Mouse (Mus musculus) R1 (cell line): Measurements from ENCODE around the gene Il17re.

Experiments
- DNase-seq: peaks from one replicate; pipeline ENCODE4 v3.0.0-alpha.2; 2018; ENCODE audit warnings: low read depth, low spot score

Gene Il17re

DNA sequence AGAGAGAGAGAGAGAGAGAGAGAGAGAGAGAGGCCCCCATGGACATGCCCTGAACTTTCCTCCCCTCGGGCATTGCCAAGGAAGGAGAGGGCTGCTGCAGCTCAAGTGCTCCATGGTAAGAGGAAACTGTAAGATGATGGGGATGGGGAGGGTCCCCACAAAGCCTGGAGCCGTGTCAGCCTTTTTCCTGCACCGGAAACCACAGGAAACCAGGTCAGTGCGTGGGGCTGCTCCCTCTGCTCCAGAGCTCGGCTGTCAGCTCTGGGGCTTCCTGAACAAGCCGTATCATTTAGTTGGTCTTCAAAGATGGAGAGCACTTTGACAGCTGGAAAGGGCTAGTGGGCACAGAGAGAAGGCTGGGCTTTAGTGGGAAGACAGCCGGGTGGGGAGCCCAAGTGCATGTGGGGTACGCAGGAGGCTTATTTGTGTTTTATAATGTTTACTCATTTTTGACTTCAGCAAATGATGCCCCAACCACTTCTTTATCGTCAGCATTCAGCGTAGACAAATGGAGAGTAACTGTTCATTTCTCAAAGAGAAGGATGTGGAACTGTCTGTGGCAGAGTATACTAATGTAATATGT, at the start of gene Il17re:
TSS of gene Il17re (plus strand) at position 533 of the 583 bp plus-strand sequence.
- DNase-seq = no peak

DNA sequence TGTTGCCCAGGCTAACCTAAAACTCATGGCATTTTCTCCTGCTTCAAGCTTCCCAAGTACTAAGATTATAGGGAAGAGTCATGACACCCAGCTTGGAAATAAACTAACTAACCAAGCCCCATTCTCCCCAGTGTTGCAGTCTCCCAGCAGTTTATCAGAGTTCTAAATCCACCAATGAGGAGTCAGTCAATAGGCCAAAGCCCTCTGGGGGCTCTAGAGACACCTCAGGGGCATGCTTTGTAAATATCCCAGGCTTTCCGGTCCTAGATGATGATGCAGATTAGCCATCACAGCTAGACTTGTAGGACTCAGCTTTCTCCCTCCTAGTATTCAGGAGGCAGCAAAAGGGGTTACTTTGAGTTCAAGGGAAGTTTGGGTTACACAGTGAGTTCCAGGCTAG, 48.3 kb upstream of the Il17re start:
- DNase-seq = peak; percentile 74

DNA sequence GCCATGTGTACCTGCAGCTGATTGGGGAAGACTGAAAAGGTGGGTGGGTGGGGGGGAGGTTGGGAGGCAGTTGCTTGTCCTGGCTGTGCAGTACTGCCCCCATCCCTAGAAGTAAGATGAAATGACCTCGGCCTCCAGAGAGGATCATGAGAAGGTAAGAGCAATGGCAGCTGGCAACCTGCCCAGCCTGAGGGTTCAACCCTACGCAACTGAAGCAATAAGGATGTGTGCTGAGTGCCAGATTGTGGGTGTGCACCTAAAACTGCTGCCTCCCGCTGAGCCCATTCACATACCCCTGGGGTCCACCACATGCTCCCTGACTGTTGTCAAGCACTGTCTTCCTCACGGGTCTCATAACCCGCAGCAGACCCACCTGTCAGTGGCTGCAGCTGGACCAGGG, 41.9 kb upstream of the Il17re start:
- no peak for DNase-seq

DNA sequence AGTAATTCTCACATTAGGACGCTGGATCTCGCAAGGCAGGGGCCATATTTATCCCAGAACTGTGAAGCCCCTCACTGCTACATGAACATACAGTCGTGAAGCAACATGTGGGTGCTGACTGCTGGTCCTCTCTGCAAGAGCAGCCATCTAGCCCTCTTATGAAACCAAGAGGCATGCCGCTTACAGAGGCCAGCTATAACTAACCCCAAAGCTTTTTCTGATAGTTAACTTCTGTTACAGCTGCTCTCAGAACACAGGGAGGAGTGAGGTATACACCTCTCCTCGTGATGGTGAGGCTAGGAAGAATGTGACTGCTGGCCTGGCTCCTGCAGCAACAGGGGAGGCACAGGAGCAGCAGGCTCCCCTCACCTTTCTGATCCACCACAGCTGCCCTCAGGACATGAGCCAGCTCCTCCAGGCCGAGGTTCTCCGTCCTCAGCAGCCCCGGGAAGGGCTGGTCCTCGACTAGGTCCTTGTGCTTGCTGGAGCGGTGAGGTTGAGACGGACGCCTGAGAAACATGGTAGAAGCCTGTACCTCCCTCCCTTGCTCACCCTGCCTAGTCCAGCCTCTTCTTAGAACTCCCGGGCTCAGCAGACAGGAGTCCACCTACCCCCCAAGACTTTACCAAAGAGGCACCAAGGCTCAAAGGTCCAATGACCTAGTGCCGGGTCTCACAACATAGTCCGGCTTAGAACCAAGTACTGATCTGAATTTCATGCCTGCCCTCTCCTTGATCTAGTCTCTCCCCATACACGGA, 39.7 kb upstream of the Il17re start:
- no peak for DNase-seq

DNA sequence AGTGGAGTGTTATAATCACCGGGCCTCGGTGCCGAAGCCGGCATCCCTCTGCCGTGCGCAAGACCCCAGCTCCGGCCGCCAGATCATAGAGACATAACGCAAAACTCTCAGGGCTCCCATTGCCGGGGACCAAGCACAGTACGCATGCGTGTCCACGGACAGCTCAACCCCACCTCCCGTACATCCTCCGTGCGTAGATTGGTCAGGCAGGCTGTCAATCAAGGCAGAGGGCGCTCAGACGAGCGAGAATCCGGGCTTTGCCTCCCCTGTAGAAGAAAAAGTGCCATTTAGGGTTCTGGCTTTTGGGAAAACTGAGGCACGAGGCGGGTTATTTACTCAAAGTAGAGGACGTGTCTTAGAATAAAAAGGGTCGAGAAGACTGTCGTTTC, 39.1 kb upstream of the Il17re start, which contains the start of gene Rpusd3:
TSS of gene Rpusd3 (minus strand) at position 142 of the 389 bp plus-strand sequence.
- peak; percentile 99 for DNase-seq

DNA sequence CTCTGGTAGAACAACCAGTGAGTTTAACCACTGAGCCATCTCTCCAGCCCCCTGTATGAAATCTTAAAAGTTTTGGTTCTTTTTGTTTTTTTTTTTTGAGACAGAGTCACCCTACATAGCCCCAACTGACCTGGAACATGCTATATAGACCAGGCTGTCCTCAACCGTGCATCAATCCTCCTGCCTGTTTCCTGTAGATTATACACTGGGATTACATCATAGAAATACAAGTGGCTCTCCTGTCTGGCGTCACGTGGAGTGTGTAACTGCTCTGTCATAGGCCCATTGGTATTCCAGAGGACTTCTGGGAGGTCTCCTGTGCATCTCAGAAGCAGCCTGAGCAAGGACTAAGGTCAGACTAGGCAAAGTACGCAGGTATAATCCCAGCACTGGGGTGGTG, 35.3 kb upstream of the Il17re start:
- no peak for DNase-seq

DNA sequence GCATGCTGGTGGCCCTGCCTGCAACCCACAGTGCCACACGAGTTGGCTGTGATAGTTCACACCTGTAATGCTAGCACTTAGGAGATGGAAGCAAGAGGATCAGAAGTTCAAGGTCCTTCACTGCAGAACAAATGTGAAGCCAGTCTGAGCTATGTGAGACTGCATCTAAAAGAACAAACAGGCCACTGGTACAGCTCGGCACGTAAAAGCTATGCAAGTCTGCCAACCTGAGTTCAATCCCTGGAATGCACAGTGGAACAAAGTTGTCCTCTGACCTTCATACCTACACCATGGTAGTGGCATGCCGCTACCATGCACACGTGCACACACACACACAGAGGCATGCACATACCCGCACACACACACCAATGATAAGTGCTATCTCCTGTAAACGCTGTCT, 34.1 kb upstream of the Il17re start:
- DNase-seq = no peak

DNA sequence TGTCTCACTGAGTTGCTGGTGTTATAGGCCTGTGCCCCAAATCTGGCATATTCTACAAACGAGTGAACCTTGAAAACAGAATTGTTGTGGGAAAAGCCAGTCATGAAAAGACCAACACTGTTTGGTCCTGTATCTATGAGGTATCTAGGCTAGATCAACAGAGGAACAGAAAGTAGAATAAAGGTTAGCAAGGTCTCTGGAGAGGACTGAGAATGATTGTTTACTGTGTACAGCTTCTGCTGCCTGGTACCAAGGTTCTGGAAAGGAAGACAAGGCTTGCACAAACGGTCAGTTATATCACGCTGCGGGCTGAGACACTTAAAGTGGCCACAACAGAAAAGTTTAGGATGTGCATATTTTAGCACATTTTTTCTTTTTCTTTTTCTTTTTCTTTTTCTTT, 31.6 kb upstream of the Il17re start:
- no peak for DNase-seq

DNA sequence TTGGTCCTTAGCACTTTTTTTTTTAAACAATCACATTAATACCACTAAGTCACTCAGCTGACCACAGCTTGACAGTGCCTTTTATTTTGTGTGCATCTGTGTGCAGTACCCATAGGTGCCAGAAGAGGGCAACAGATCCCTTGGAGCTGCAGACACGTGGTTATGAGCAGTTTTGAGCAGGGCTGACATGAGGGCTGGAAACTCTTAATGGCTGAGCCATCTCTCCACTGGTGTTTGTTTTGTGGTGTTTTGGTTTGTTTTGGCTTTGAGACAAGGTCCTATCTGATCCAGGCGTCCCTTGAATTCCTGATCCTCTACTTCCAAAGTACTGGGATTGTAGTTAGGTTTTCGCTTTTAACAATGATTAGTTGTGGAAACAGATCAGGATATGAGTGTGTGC, 30.9 kb upstream of the Il17re start:
- DNase-seq = peak; percentile 90

DNA sequence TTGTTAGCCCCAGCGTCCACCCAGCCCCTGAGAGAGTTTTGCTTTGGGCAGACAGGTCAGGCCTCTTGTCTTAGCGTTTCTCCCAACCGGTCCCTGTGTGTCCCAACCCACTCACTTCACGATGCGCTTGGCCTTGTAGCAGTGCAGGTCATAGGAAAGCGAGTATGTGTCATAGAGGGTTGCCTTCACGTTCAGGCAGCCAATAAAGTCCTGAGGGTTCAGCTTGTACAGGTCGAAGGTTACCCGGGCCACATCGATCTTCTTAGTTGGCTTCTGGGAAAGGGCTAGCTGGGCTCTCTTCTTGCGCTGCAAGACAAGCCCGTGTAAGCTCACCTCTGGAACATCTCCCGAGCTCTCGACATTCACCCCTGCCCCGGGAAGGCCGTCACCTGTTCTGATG, 30.3 kb upstream of the Il17re start:
- DNase-seq = peak; percentile 23

DNA sequence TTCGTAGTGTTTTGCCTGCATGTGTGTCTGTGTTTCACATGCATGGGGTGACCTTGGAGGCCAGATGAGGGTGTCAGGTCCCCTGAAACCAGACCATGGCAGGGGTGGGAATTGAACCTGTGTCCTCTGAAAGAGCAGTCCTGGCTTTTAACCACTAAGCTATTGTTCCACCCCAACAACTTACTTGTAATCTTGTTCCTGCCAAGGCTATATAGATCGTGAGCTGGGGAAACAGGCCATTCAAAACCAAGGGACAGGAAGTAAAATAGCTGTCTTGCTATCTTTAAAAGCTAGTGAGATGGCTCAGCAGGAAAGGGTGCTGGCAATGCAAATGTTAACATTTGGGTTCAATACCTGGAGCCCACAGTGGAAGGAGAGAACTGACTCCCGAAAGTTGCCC, 28.3 kb upstream of the Il17re start:
- DNase-seq = no peak

DNA sequence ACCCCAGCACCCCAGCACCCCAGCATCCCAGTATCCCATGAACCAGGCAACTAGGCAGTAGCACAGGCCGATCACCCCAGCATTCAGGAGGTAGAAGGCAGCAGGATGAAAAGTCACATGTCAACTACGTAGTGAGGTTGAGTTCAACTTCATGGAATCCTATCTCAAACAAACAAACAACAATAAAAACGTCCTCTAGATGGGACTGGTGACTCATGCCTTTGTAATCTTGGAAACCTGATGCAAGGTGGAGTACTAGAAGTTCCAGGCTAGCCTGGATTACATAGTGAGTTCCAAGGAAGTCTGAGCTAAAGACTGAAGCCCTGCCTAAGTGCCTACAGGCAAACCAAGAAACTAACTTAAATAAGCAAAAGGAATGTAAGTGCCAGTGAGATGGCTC, 27.4 kb upstream of the Il17re start:
- DNase-seq = no peak

DNA sequence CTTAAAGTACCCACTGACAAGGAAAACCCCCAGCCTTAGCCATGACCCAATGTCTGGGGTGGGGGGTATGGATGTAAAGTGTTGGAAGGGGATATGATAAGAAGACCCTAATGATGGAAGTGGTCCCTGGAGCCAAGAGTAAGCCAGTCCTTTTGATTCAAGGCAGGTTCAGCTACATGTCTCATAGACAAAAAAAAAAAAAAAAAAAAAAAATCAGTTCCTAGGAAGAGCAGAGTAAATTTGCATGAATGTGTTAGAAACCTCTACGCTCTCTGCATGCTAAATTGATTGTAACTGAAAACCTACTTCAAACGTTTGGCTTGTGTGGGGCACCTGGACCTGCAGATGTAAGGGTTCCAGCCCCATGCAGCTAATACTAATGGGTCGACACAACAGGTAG, 26.5 kb upstream of the Il17re start:
- no peak for DNase-seq

DNA sequence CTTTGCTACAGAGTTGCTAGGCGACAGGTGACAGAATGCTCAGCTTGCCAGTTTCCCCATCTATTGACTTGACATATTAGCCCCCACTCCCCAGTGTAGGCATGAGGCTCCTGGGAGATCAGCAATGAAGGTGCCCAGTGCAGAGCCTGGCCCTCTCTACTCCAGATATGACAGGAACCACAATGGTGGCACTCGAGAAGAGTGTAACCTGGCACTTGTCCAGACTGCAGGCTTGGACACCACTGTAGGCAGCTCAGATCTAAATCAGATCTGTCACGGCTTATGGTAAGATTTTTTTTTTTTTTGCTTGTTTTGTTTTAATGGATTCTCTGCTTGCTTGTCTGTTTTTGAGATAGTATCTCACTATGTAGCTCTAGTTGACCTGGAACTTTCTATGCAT, 24.6 kb upstream of the Il17re start:
- DNase-seq = no peak

DNA sequence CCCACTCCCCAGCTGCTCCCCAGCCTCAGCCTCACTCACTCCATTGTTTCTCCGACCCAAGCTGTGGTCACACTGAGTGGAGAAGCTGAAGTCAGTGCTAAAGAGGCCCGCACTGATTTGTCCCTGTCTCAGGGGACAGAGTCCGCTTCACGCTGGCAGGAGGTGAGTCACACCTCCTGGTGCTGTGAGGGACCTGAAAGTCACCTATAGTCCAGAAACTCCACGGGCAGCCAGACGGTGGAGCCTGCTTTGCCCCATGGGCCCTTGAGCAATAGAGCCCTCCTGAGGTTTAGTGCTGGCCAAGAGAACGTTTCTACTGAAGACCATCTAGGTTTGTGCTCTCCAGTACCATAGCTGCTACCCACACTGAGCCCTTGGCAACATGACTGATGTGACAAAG, 23.6 kb upstream of the Il17re start:
- no peak for DNase-seq

DNA sequence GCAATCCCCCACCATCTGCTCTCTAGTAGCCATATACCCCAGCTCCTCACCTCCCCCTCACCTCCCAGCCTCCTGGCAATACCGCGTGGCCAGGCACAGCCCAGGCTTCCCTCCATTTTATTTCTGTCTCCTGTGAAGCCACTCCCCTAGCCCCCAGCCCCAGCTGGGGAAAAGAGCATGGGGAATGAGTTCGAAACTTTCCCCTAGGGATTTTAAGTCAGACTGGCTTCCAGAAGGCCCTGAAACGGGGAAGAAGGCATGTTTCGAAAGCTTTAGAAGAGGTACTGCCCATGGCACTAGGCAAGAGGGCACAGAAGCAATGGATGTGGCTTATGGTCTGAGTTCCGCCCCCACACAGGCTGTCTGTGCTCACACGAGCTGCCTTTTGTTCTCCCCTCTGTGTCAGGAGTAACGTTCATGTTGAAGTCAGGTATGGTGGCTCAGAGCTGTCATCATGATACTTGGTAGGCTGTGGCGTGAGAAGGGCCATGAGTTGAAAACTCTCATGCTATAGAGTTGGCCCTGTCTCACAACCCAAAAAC, 22.5 kb upstream of the Il17re start, which contains the start of gene Cidec:
TSS of gene Cidec (minus strand) at position 97 of the 542 bp plus-strand sequence.
- no peak for DNase-seq

DNA sequence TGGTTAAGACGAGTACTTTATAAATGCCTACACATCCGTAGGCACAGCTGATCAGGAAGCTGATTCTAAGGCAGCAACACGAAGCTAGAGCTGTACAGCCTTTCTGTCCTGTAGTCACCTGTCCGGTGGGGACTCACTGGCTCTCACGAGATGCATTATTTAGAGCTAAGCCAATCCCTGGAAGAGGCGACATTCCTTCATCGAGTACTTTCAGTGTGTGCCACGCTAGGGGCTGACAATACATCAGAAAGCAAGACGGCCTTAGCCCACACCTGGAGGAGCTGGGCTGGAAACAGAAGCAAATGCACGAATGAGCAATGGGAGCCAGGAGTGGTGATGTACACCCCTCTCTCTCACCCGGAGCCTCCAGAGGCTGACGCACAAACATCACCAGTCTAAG, 21.1 kb upstream of the Il17re start:
- DNase-seq = no peak

DNA sequence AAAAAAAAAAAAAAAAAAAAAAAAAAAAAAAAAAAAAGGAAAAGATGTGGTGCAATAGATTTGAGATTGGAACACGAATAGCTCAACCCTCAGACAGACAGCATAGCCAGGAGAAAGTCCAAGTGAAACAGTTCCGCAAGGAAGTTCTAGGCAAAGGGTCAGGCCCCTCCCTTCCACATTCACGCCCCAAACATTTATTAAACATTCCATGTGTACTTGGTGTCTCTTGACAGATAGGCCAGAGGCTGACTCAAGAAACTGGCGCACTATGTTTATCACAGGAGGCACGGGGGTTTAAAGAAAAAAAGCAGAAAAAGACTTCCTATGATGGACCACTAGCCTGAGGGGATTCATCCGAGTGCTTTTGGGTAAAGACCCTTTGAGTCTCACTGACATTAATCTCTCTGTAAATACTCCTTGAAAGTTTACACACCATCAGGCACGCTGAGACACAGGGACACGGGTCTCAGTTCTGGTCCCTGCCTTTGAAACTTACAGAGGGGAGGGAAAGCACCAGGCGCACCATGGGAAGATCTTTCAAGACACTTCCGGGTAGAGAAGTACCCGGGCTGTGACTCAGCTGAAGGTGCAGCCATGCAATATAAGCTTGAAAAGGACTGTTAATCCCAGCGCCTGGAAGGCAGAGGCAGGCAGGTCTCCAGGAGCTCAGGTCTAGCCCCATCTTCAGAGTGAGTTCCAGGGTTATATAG, 19.4 kb upstream of the Il17re start:
- peak; percentile 54 for DNase-seq

DNA sequence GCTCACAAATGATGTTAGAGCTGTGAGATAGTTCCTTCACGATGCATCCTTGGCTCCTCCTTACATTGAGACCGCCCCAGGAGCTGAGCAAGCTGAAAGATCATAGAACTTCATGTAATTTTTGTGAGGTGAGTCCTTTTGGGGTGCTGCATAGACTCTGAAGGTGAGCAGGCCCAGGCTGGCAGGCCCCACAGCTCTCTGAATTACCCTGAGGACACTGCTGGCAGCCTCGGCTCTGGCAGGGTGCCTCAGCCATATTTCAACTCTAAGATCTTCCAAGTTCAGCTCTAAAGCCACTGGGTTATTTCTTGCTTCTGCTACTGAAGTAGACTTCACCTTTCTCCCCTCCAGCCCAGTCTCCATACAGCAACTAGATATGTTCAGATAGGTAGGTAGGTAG, 17.6 kb upstream of the Il17re start:
- no peak for DNase-seq

DNA sequence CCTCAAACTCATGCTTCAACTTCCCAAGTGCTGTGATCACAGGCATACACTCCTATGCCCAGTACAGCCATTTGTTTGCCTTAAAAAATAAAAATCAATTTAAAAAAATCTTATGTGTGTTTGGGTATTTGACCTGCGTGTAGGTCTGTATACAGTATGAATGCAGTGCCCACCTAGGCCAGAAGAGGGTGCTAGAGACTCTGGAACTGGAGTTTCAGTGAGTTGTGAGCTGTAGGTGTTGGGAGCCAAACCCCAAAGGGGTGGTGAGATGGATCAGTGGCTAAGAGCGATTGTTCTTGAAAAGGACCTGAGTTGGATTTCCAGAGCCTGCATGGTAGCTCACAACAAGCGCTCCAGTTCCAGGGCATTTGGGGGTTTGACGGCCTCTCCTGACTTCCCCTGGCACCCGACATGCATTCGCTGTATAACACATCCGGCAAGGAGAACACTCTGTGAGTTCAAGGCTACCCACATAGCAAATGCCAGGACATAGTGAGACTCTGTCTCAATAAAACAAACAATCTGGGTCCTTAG, 17.1 kb upstream of the Il17re start:
- peak; percentile 91 for DNase-seq

DNA sequence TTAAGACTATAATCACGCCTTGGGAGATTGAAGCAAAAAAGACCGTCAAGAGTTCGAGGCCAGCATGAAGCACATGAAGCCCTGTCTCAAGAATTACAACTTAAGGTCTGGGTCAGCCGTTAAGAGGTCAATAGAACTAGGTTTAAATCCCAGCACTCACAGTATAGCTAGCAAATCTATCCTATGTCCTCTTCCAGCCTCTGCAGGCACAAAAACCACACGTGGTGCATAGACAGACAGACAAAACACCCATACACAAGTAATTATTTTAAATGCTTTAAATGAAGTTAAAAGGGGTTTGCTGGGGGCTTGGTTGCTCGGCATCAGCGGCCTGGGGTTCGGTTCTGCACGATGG, 16.2 kb upstream of the Il17re start:
- no peak for DNase-seq

DNA sequence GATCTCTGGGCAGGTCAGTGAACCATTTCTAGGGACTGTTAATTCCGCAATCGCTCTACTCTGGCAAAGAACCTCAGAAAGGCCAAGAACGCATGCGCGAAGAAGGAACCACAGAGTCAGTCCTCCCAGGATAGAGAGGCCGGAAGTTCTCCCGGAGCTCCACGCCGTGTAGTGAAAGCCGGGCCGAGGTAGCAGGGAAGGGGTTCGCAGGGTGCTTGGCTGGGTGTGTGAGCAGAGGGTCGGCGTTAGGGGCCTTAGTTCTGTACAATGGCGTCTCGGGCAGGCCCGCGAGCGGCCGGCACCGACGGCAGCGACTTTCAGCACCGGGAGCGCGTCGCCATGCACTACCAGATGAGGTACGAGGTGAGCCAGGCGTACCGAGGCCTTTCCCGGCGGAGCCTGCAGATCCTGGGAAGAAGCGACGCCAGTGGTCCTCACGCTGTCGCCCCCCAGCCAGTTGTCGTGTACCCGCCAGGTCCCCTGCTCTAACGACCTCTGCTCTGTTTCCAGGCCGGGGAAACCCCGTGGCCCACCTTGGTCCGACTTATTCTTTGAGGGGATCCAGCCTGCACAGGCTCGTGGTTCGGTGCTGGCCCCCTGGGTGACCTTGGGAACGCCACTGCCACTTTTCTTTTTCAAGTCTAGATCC, 15.7 kb upstream of the Il17re start, which contains the start of gene Jagn1:
TSS of gene Jagn1 (plus strand) at position 128 of the 649 bp plus-strand sequence.
- peak; percentile 97 for DNase-seq
